Mouse (Mus musculus) left cerebral cortex, postnatal 36 days (tissue): ENCODE measurements around the gene Gclc. TPM values are rescaled to one million over a fixed set of nuclear protein-coding genes. Genes with fewer than 3 reads are reported as not detected.

Experiments
- DNase-seq, 2 experiments: peaks; one replicate each; pipeline ENCODE4 v3.0.0; 2021 to 2022; ENCODE audit warnings: low spot score in 2 of 2, mixed read lengths in 1 of 2
- intact Hi-C: fragments of 180-260 bp; cut with DNase I; formaldehyde crosslinking; loops from one replicate; pipeline ENCODE4 v1.15.1; 2025
- total RNA-seq, 2 experiments: library from RNA; stranded (reverse); gene quantifications; 2 replicates each; pipeline ENCODE4 v1.2.3; 2021

Gclc gene
- 10 to 100 TPM; 43.3 to 44.6 TPM for total RNA-seq

DNA sequence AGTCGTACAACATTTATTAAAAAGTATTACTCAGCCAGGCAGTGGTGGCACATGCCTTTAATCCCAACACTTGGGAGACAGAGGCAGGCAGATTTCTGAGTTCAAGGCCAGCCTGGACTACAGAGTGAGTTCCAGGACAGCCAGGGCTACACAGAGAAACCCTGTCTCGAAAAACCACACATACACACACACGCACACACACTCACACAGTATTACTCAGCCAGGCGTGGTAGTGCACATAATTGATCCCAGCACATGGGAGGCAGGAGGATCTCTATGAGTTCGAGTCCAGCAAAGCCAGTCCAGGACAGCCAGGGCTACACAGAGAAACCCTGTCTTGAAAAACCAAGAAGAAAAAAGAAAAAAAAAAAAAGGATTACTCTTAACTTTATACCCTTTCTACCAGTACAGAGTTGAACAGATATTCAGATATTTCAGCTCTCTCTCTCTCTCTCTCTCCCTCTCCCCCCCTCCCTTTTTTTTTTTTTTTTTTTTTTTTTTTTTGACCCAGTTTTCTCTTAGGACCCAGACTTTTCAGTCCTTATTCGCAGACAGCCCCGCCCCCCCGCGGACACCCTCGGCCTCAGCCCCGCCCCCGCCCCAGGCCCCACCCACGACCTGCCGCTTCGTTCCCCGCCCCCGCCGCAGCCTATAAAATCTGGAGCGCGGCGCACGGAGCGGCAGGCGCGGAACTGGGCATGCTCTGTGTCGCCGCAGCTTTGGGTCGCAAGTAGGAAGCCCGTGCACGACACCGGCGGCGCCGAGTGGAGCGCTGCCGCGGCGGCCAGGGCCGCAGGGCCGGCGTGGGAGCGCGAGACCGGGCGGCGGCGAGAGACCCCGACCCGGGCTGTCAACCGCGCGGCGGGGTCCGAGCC, at the start of gene Gclc:
Gene Gclc, plus strand, starts transcription at position 683 of the 875 bp plus-strand sequence.
- peak; percentile 90 to 93 for DNase-seq
- intact Hi-C loops, result loop anchor here (2.0 to 10.0 kb wide), 3 partner anchors 99 to 207 kb away; no protein-coding TSS in a partner anchor

DNA sequence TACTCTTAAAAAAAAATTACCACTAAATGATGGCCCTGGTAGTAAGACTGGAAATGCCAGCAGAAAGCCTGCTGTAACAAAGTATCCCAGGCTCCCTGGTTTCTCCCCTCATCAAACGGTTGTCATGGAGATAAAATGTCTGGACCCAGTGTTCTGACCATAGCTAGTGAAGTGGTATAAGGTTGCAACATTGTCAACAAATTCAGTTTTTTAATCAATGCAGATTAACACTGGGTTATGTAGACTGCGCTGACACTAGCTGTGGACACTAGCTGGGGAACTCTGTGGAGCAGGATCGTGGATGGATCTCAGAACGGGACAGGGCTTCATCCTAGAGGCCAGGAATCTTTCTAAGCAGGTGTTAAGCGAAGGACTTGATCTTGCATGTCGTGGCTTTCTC, 47.8 kb upstream of the Gclc start:
- no peak for DNase-seq
- intact Hi-C loops, result no loop called here

DNA sequence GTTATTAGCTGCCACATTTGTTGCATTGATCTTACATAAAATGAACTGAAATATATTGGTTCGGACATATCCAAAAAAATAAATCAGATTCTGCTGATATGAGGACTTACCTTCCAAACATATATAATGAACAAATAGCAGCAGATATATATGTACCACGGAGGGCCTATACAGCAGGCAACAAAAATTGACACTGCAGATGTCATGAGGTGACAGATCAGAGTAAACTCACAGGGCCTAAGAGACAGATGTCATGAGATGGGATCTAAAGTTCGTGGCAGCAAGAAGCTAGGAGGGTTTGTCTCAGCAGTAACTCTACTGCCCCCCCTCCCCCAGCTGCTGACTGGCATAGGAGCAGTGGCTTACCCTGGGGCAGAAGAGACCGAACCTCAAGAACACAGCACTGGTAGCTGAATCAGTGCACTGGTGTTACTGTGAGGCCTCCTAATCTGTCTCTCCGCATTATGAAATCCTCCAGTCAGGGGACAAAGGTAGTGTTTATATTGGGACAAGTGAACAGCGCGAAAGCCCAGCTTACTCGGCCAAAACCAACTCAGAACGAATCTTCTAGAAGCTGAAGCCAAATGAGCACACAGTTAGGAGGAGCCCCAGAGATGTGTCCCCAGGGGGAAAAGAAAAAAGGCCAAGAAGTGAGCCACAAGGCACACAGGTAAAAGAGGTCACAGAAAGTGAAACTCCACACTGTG, 46.7 kb upstream of the Gclc start:
- DNase-seq, result no peak
- intact Hi-C loops, result no loop called here

DNA sequence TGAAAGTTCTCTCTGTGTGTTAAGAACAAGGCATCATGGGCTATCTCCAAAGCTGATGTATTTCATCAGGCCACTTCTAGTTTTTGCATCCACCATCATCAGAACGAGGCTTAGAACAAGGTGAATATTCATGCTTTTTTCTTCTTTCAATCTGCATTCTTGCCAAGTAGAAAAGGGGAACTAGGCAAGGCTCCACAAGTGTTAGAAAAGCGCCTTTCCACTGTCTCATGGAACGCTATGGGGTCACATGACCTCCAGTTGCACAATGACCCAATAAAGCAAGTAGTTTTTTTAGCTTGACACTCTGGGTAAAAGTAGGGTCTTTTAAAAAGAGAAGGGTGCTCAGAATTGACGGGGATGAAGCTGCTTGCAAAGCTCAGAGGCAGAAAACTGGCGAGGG, 45.4 kb upstream of the Gclc start:
- no peak for DNase-seq
- intact Hi-C loops, result no loop called here

DNA sequence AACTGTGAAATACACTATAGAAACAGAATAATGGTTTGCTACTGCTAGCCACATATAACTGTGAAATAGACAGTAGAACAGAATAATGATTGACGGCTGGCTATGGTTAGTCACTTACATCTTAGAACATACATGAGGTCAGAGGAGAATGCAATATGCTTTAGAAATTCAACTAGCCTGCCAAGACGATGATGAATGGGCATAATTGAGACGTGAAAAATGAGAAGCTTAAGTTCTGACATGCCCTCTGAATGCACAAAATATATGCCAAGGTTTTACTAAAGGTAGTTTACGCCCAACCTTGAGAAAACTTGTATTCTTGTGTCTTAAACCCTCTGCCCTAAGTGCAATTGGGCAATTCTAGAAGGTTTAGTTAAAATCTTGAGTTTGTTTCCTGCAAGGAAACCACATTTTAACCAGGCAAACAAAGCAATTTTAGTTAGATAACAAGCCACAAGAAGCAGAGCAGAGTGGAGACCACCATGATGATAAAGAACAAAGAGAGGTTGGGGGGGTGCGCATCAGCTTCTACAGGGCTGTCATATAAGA, 43.2 kb upstream of the Gclc start:
- intact Hi-C loops, result no loop called here

DNA sequence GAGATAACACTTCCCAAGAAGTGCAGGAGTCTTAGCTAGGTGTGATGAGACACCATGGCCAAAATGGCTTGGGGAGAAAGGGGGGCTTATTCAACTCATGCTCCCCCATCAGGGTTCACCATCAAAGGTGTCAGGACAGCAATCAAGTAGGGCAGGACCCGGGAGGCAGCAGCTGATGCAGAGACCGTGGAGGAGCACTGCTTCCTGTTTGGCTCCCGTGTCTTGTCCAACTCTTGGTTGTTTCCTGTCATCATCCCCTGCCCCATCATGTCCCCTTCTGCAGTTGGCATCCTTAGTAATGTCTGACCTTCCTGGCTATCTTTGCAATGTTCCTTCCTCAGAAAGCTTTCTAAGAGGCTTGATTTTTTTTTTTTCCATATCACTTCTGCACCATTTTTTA, 41.5 kb upstream of the Gclc start:
- no peak for DNase-seq
- intact Hi-C loops, result no loop called here

More for the DNA sequence above, 43.2 kb upstream of the Gclc start:
- DNase-seq, result no peak

DNA sequence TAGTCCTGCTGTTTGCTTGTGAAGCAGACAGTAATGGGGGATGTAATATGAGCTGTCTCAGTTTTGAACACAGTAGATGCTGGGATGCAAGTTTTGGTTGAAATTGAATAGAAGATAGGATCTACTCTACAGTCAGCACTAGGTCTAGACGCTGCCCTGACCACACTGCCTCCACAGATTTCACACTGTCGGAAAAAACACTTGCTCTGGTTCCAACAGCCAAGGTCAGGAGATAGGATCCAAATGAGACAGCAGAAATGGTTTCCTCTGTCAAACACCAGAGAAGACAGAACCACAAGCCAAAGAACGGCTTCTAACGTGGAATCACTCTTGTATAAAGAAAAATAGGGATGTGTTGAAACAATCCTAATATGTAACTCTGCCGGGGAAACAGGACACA, 41.0 kb upstream of the Gclc start:
- intact Hi-C loops, result no loop called here
- no peak for DNase-seq

DNA sequence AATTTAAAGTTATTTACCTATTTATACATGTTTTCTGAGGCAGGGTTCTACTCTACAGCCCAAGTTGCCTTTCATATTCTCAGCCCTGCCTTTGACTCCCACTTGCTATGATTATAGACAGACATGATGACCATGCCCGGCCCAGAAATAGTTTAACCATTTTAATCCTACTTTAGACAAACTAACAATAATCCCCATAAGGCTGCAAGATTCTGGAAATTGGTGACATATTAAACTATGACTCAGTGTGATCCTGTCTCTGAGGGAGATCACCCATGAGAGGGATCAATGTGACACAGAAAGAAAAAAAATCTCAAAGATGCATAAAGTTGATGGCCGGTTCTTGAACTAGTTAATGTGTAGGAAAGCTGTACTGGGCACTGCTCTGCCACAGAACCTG, 39.1 kb upstream of the Gclc start:
- DNase-seq, result no peak
- intact Hi-C loops, result no loop called here

DNA sequence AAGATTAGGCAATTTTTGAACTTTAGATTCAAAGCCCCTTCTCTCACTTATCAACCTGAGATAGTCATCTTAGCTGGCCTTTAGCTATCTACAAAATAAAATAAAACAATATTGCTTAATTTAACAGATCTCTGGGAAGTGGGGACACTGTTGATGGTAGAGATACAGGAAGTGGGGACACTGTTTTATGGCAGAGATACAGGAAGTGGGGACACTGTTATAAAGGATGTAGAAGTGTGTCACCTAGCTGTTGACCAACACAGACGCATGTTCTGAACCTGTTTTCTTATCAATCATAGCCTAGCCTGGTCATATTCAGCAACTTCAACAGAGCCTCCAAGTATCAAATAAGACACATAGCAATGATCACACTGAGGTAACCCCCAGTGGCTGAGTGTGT, 38.3 kb upstream of the Gclc start:
- no peak for DNase-seq
- intact Hi-C loops, result no loop called here

DNA sequence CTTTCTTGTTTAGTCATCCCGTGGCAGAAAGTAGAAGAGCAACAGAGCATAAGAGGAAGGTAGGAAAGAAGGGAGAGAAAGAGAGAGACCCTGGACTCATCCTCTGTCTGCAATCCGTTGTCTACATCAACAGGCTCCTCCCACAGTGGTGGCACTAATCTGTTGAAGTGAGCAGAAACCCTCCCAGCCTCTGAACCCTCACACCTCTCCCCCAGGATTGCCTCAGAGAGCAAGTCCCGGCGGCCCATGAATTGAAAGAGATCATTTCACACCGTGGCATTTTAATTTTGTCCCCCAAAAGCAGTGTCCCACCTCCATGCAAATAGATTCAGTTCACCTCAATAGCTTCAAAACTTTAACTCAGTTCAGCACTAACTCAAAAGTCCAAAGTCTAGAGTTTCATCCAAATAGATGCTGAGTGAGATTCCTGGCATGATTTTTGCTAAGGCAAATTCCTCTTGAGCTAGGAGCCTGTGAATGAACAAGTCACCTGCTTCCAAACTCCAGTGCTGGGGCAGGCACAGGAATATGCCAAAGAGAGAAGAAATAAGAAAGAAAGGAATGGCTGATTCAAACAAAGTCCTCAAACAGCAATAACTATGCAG, 36.4 kb upstream of the Gclc start:
- no peak for DNase-seq
- intact Hi-C loops, result no loop called here

DNA sequence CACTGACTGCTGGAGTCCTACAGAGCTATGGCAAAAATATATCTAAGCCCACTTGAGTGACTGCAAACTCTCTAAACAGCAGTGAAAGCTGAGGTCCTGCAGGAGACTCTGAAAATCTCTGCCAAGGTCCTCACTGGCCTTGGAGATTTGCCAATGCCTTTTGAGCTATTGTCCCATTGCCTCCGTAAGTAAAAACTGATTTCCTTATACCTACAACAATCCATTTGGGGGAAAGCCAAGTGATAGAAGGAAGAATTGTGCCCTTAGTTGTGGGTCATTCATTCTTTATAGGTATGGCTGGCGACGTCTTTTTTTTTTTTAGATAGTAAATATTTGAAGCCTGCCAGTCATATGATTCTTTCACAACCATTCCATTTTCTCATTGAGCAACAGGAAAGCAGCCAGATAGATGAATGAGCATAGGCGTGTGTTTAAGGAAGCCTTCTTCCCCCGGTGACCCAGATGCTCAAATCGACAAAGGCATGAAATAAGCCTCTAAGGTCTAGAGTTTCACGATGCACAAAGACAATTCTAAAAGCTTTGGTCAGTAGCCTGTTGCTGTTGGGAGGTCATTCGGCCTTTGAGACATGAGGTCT, 35.4 kb upstream of the Gclc start:
- intact Hi-C loops, result no loop called here
- no peak for DNase-seq

DNA sequence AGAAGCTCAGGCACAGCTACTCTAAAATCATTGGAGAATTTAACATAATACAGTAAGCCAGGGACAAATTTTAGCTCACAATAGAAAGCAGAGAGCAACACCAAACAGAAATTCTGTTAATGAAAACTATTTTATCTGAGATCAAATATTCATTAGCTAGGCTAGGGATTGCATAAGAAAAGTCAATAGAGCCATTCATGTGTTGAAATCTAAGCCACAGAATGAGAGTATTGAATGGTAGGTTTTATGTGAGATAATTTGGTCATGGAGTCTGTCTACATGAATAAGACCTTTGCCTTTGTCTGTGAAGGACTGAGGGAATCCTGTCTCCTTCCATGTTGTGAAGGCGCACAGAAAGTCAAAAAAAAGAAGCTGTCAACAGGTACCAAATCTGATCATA, 34.7 kb upstream of the Gclc start:
- no peak for DNase-seq
- intact Hi-C loops, result no loop called here

DNA sequence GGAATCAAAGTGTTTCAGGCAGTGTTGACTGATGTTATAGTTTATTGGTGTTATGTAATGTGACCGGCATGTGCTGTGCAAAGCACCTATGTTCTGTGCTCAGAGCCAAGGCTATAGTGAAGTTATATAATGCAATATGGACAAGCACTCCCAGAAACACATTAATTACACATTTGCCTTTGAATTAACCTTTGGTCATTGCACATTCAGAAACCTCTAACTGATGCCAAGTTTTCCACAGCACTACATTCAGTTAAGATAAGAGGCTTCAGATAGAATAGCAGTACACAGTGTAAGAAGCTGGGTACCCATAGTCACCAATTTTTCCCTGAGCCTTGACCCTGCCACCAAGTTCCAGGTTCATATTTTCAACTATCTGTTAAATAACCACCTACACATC, 32.0 kb upstream of the Gclc start:
- intact Hi-C loops, result no loop called here
- no peak for DNase-seq

DNA sequence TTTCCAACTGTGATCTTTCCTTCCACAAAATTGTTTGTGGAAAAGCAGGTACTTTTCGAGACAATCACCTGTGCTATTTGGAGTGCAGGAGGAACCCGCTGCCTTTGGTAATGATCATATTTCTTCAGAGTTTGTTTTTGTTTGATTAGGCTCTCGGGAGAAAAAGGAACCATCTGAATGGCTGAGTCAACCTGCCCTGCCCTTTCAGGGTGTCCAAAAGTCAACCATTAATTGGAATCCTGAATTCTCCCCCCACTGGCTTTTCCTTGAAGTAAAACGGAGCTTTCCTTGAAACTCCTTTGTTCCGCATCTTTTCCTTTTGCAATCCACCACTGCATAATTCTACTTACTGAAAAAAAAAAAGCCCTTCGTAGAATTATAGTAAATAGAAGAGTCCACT, 30.1 kb upstream of the Gclc start:
- intact Hi-C loops, result no loop called here
- DNase-seq, result no peak

DNA sequence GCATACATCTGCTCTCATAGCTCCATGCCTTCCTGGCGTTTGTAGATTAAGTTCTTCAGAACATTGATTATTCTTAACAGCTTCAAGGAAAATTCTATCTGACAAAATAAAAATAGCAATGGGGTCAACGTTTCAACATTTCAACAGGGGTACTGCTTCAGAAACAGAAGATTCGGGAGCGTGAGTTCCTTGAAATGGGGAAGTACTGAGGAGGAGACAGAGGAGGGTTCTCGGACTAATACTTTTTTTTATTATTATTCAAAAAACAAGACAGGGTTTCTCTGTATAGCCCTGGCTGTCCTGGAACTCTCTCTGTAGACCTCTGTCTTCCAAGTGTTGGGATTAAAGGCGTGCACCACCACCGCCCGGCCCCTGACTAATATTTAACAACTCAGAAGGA, 28.9 kb upstream of the Gclc start:
- no peak for DNase-seq
- intact Hi-C loops, result no loop called here

DNA sequence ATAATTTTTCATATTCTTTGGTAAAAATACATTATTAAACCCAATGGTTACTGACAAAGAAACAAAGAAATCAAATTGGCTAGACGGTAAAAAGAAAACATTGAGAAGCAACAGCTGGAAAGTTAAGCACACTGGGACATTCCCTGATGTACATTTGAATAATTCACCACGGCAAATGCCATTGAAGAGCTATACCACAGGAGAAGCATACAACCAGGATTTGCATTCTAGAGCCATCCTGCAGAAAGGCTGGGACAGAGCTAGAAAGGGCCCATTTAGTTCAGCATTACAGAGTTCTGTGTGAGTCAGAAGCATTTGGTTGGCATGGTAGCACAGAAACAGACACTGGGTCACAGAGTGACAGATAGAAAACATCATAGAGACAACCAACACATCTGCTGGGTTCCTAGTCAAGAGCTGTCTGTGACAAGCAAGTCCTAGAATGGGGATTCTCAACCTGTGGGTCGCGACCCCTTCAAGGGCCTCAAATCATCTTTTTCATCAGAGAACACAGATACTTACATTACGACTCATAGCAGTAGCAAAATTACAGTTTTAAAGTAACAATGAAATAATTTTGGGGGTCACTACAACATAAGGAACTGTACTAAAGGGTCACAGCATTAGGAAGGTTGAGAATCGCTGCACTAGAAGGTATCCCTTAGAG, 28.2 kb upstream of the Gclc start:
- intact Hi-C loops, result no loop called here
- DNase-seq, result no peak

DNA sequence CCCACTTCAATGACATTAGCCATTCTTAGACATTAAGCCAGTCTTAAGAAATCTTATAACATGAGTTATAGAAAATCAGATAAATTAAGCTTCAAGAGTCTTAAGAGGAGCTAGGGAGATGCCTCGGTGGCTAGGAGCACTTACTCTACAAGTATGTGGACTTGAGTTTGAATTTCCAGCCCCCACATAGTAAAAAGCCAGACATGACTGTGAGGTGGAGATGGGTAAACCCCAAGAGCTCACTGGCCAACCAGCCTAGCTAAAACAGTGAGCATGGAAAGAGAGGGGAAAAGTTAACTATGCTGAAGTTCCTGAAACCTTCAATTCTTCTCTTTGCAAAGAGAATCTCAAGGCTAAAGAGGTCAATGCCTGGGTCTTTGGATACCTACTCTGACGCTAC, 27.3 kb upstream of the Gclc start:
- no peak for DNase-seq
- intact Hi-C loops, result no loop called here

DNA sequence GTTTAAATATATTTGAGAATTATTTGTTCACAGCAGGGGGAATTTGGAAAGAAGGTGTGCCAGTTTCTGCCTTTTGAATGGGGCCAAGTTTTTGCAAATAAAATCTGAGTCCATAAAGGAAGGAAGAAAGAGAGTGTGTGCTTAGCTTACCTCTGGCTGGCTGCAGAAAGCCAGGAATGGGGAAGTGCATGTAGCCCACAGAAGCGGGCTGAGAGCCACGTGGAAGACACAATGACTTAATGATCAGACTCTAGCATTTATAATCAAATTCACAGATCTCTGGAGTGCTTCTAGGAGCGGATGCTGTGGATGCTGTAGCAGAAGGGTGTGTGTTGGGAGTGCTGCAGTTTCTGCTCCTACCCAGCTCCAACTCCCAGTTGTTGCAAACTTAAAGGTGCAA, 22.3 kb upstream of the Gclc start:
- no peak for DNase-seq
- intact Hi-C loops, result no loop called here

DNA sequence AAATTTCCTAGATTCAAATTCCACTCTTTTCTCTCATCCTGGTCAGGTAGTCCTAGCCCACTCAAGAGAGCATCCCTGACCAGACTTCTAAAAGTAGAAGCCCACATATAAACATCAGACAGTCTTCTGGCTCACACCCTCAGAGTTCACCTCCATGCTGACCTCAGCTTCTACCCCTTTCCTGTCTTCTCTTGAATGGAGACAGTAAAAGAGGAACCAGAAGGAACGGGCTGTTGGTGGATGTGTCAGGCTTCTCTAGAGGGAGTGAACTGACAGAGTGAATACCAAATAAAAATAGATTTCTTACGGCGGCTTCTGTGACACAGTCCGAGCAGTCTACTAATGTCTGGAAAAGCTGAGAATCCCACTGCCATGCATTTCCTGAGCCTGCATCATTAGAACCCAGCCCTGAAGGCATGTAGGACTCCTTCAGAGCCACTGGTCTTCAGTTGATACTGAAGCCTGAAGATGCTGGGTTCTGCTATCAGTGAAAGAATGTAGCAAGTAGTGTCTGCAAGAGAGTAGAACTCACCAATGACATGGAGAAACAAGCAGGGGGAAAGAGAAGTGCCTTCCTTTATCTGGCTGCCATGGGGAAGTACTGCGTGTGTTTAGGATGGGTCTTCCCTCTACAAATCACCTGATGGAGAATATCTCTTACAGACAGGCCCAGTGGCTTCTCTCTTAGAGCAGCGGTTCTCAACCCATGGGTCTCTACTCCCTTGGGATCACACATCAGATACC, 16.9 kb upstream of the Gclc start:
- no peak for DNase-seq

More for the DNA sequence above, 16.9 kb upstream of the Gclc start:
- intact Hi-C loops, result no loop called here
